Mouse (Mus musculus) limb, embryonic 14.5 days (tissue): ENCODE data around the gene Slco1c1. TPM values are rescaled to one million over a fixed set of nuclear protein-coding genes. Genes with fewer than 3 reads are reported as not detected.
A peak's percentile ranks its signal among the peaks of the same experiment; 100 is the strongest.

ENCODE experiments used
- ATAC-seq: fragments of 200-750 bp; cut with Nextera tagmentation; 2 replicates; pipeline ENCODE4 v1.8.0; 2017; ENCODE audit warnings: low read depth, moderate number of reproducible peaks, moderate TSS enrichment; ENCODE audit not compliant: low FRiP score
- DNase-seq: peaks from one replicate; pipeline ENCODE4 v3.0.0-alpha.2; 2015; ENCODE audit warnings: low spot score
- H3K27ac ChIP-seq: fragments of 300-500 bp; sonication (generic); replicated peaks from 2 replicates; pipeline ENCODE4 v1.5.1; 2014; ENCODE audit warnings: low read depth, mild to moderate bottlenecking, low read length, moderate library complexity, mixed read lengths
- H3K27me3 ChIP-seq: fragments of 300-500 bp; sonication (generic); 2 replicates; pipeline ENCODE4 v1.6.1; 2014; ENCODE audit warnings: low read length, mixed read lengths; ENCODE audit not compliant: control insufficient read depth, insufficient read depth
- H3K36me3 ChIP-seq: fragments of 300-500 bp; sonication (generic); 2 replicates; pipeline ENCODE4 v1.6.1; 2014; ENCODE audit warnings: mild to moderate bottlenecking, low read length, moderate library complexity, mixed read lengths; ENCODE audit not compliant: control insufficient read depth, insufficient read depth
- H3K4me1 ChIP-seq: fragments of 300-500 bp; sonication (generic); 2 replicates; pipeline ENCODE4 v1.6.1; 2014; ENCODE audit warnings: antibody characterized with exemption, low read length, mixed read lengths; ENCODE audit not compliant: control insufficient read depth, insufficient read depth
- H3K4me2 ChIP-seq: fragments of 300-500 bp; sonication (generic); replicated peaks from 2 replicates; pipeline ENCODE4 v1.6.1; 2014; ENCODE audit warnings: low read depth, mild to moderate bottlenecking, low read length, moderate library complexity; ENCODE audit not compliant: severe bottlenecking
- H3K4me3 ChIP-seq: fragments of 300-500 bp; sonication (generic); replicated peaks from 2 replicates; pipeline ENCODE4 v1.5.1; 2014; ENCODE audit warnings: low read length
- H3K9ac ChIP-seq: fragments of 300-500 bp; sonication (generic); 2 replicates; pipeline ENCODE4 v1.6.1; 2014; ENCODE audit warnings: mild to moderate bottlenecking, low read depth, low read length, moderate library complexity; ENCODE audit not compliant: severe bottlenecking
- H3K9me3 ChIP-seq: fragments of 300-500 bp; sonication (generic); 2 replicates; pipeline ENCODE4 v1.6.1; 2016; ENCODE audit warnings: low read length; ENCODE audit not compliant: control insufficient read depth
- POLR2A ChIP-seq: fragments of 200-500 bp; IDR thresholded peaks from 2 replicates; pipeline ENCODE4 v1.8.0; 2012; ENCODE audit warnings: inconsistent platforms, mild to moderate bottlenecking, moderate library complexity, borderline replicate concordance; ENCODE audit not compliant: insufficient read depth, insufficient read length; ENCODE audit errors: extremely low read depth
- WGBS: fragments of 180-500 bp; shearing (Covaris S2); extraction: QIAGEN DNeasy Blood & Tissue Kit; methylation state at CpG from one replicate; pipeline ENCODE4 v1.1.7; 2014; 5-methylcytosine and 5-hydroxymethylcytosine counted together
- polyA plus RNA-seq, 2 experiments: library from polyadenylated mRNA; depleted of rRNA in 1 of 2; stranded (reverse) in 1 of 2; unstranded in 1 of 2; fragments of >200 nt; fragmentation: Nextera tagmentation in 1 of 2; extraction: Ambion mirVana in 1 of 2; gene quantifications; 2 replicates each; pipeline versions ENCODE4 v1.2.1 to v1.2.3; 2012 to 2014

Slco1c1 gene
- polyA plus RNA-seq, 2 experiments: 0.29 to 0.43 TPM

DNA sequence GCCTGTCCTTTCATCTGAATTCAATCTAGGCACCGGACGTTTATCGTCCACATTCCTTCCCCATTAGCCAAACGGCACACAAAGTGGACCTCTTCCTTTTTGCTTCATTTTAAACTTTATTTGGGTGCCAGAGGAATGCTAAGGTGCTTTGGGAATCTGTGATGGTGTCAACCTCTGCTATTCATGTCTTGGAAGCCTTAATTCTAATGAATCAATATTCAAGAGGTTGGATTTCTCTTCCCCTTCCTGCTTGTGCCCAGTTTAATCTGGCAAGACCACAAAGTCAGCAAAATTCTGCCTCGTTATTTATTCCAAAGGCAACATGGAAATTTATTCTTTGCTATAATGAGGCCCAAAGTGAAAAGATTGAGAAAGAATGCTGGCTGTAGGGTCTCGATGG, 6.7 kb downstream of the Slco1c1 start:
- no peak overlapping the region for H3K9ac ChIP-seq
- no peak for DNase-seq
- H3K27ac ChIP-seq: no peak overlapping the region
- peaks cover 5% of the 10 kb centered on the region; the same call in 1 of the 2 replicates for H3K4me1 ChIP-seq
- H3K27me3 ChIP-seq: no peaks in the 10 kb centered on the region
- TF ChIP-seq POLR2A: no peak
- no peak for ATAC-seq
- H3K4me3 ChIP-seq: no peak overlapping the region
- no peaks in the 10 kb centered on the region for H3K36me3 ChIP-seq
- no peaks in the 10 kb centered on the region for H3K9me3 ChIP-seq
- no peak overlapping the region for H3K4me2 ChIP-seq
- WGBS: 37% methylated on average over 6 of the region's 6 CpGs

DNA sequence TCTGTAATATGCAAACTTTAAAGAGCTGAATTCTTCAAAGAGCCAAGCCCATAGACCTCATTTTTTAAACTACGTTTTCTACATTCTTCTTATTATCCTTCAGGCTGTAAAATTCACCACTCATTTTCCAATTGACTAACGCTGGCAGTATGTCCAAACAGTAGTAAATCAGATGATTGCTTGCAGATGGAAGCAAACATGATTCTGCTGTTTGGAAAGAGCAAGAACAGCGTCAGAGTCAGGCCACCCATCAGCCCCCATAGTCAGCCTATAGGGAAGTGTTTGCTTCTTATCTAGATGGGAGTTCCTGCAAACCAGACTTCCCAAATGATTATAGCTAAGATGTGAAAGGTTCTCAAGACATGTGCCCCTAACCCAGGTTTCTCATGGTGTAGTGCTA, 13.1 kb downstream of the Slco1c1 start:
- DNase-seq (peak; percentile 51), ATAC-seq (0 out of 2 replicates have a peak, but pooled peaks have one; percentile 41)
- no peak overlapping the region for H3K4me3 ChIP-seq
- H3K27me3 ChIP-seq: no peaks in the 10 kb centered on the region
- H3K4me1 ChIP-seq: peaks cover 3% of the 10 kb centered on the region; the same call in 1 of the 2 replicates
- no peak overlapping the region for H3K27ac ChIP-seq
- WGBS: 6% methylated on average over 3 of the region's 3 CpGs
- no peak overlapping the region for H3K4me2 ChIP-seq
- H3K36me3 ChIP-seq: no peaks in the 10 kb centered on the region
- H3K9ac ChIP-seq: no peak overlapping the region
- TF ChIP-seq POLR2A: no peak
- H3K9me3 ChIP-seq: no peaks in the 10 kb centered on the region

DNA sequence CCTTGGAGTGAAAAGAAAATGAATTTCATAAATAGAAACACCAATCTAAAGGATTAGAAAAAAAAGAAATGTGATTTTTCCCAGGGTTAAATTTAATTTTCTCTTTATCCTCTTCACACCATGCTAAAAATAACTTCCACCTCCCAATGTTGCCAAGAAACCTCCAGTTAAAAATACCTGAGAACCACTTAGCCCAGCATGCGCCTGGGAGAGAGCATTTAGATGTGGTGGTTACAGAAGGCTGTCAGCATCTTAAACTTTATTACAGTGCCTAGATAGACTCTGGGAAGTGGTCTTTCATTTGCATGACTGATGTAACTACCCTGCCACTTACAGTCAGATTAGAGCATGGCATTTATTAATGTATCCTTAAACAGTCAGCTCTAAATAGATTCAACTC, 17.0 kb downstream of the Slco1c1 start:
- Histone ChIP-seq H3K9ac (no peak overlapping the region), H3K4me1 (peaks cover 7% of the 10 kb centered on the region; the same call in 1 of the 2 replicates), H3K36me3 (no peaks in the 10 kb centered on the region), H3K9me3 (no peaks in the 10 kb centered on the region), H3K27me3 (no peaks in the 10 kb centered on the region), H3K4me3 (no peak overlapping the region), H3K4me2 (no peak overlapping the region), H3K27ac (no peak overlapping the region)
- DNase-seq (no peak), ATAC-seq (no peak)
- TF ChIP-seq POLR2A: no peak
- 54% methylated on average over 1 of the region's 1 CpGs for WGBS

GRCm38 (mm10) chr6:141543344-141543743, 19.2 kb downstream of the Slco1c1 start:
- Histone ChIP-seq H3K4me2 (no peak overlapping the region), H3K36me3 (no peaks in the 10 kb centered on the region), H3K27ac (no peak overlapping the region), H3K4me1 (0 out of 2 replicates have a peak, but pooled peaks cover 3% of the 10 kb centered on the region), H3K4me3 (no peak overlapping the region), H3K9ac (no peak overlapping the region), H3K27me3 (no peaks in the 10 kb centered on the region), H3K9me3 (no peaks in the 10 kb centered on the region)
- WGBS: 87% methylated on average over 7 of the region's 7 CpGs
- no peak for DNase-seq
- no peak for ATAC-seq
- no peak for TF ChIP-seq POLR2A

DNA sequence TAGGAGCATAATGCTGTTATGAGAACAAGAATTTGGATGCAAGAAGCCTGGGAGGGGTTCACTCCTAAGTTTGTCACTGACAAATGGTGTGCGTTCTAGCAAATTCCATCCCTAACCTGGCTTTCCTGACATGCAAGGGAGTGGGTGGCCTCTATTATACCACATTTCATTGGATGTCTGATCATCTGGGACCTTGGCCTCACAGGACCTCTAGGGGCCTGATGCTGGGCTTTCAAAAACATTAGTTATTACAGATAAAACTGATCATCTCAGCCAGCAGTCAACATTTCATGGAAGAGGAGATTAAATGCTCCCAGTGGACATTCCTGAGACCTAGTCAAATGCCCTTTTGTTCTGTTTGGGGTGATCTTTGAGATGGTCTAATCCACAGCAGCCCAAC, 34.0 kb downstream of the Slco1c1 start:
- 100% methylated on average over 1 of the region's 1 CpGs for WGBS
- no peak overlapping the region for H3K9ac ChIP-seq

GRCm38 (mm10) chr6:141567366-141567765, 43.2 kb downstream of the Slco1c1 start:
- no peak overlapping the region for H3K27ac ChIP-seq
- no peaks in the 10 kb centered on the region for H3K4me1 ChIP-seq
- WGBS: 80% methylated on average over 2 of the region's 2 CpGs
- no peak overlapping the region for H3K9ac ChIP-seq
- TF ChIP-seq POLR2A: no peak
- H3K27me3 ChIP-seq: no peaks in the 10 kb centered on the region
- ATAC-seq: no peak
- DNase-seq: no peak
- H3K4me3 ChIP-seq: no peak overlapping the region
- no peaks in the 10 kb centered on the region for H3K9me3 ChIP-seq
- H3K36me3 ChIP-seq: no peaks in the 10 kb centered on the region
- H3K4me2 ChIP-seq: no peak overlapping the region

More for the DNA sequence above, 34.0 kb downstream of the Slco1c1 start:
- no peak for DNase-seq
- H3K4me3 ChIP-seq: no peak overlapping the region
- no peaks in the 10 kb centered on the region for H3K4me1 ChIP-seq
- H3K27ac ChIP-seq: no peak overlapping the region
- no peak overlapping the region for H3K4me2 ChIP-seq
- H3K27me3 ChIP-seq: no peaks in the 10 kb centered on the region
- H3K9me3 ChIP-seq: no peaks in the 10 kb centered on the region
- no peak for ATAC-seq
- no peaks in the 10 kb centered on the region for H3K36me3 ChIP-seq
- TF ChIP-seq POLR2A: no peak
